Mouse (Mus musculus) liver, embryonic 14.5 days (tissue): Measurements from ENCODE around the gene Pradc1.

ENCODE experiments used
- CTCF ChIP-seq: IDR thresholded peaks from 2 replicates; pipeline ENCODE4 v1.5.1; 2016; ENCODE audit warnings: antibody characterized with exemption, low read depth, control low read depth
- EP300 ChIP-seq: IDR thresholded peaks from 2 replicates; pipeline ENCODE4 v1.6.1; 2016; ENCODE audit warnings: antibody characterized with exemption, low read depth

DNA sequence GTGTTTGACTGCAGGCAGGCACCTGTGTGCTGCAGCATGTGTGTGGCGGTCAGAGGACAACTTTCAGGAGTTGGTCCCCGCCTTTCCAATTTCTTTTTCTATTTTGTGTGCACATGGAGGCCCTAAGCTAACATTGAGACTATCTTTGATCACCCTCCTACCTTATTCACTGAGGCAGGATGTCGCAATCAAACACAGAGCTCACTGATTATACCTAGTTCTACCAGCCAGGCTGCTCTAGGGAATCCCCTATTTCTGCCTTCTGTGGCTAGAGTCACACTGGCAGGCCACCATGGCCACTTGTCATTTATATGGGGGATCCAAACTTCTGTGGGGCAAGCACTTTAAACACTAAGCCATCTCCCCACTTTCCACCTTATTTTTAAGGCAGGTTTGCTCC lies 37.9 kb upstream of the Pradc1 start:
- TF ChIP-seq CTCF, result no peak
- TF ChIP-seq EP300, result no peak
